26 mouse cellular contexts compared by ENCODE assay signal in genomic region chr13:5306688-5307087, GRCm38 (mm10).
DNase-seq lines count a peak whose midpoint lies in the region; ATAC-seq and TF ChIP-seq lines count a peak whose summit lies in the region.
"Had no signal": no experiment of that assay in that cellular context is flagged by ENCODE, and none has a peak within 500 bp of the region (broad histone marks: within the 10 kb centered on the region; RNA-seq: fewer than 3 reads in every experiment).

No protein-coding gene starts in this region.

- H3K36me3 ChIP-seq in lung, embryonic 14.5 days (ENCODE audit: insufficient read depth): no peaks in the 10 kb centered on the region
- H3K36me3 ChIP-seq in stomach, embryonic 15.5 days: no peaks in the 10 kb centered on the region
- H3K36me3 ChIP-seq: embryonic facial prominence, embryonic 12.5 days; forebrain, embryonic 12.5 days; forebrain, embryonic 15.5 days; heart, embryonic 12.5 days; heart, embryonic 15.5 days; hindbrain, embryonic 10.5 days; hindbrain, embryonic 13.5 days had no signal

- peak; percentile 5 for DNase-seq in adrenal gland, postnatal 10 days
- DNase-seq in adrenal gland, adult 8-10 months: no peak
- peak; percentile 31 for DNase-seq in lung, embryonic 14.5 days
- DNase-seq in lung, postnatal 4 days: no peak
- DNase-seq in NIH3T3 (ENCODE audit: low read depth) (peak; percentile 2), MN1 (ENCODE audit: low spot score) (no peak)
- DNase-seq in embryo, embryonic 9.5 days (ENCODE audit: extremely low spot score): no peak
- DNase-seq: adrenal gland, postnatal 36 days; cerebellum, adult 11 months; cerebellum, adult 2 months; cerebellum, adult 9-11 months; cerebellum, postnatal 25 days; gastrocnemius, postnatal 25 days; heart, adult 18-20 months; heart, postnatal 10 days; heart, postnatal 36 days had no signal

- no peak overlapping the region for H3K4me3 ChIP-seq in lung, embryonic 14.5 days (ENCODE audit: low read depth, low read length)
- no peak overlapping the region for H3K4me3 ChIP-seq in stomach, embryonic 15.5 days (replicated peaks)
- H3K4me3 ChIP-seq: embryonic facial prominence, embryonic 12.5 days; erythroblast, embryonic 14.5 days; forebrain, embryonic 12.5 days; forebrain, embryonic 15.5 days; heart, embryonic 12.5 days; heart, embryonic 15.5 days; hindbrain, embryonic 10.5 days; hindbrain, embryonic 13.5 days had no signal

- TF ChIP-seq CTCF in lung, embryonic 14.5 days (IDR thresholded peaks at IDR 0.05; ENCODE audit: low read depth): no peak

- no peaks in the 10 kb centered on the region for H3K27me3 ChIP-seq in lung, embryonic 14.5 days (ENCODE audit: insufficient read depth, low read length)
- no peaks in the 10 kb centered on the region for H3K27me3 ChIP-seq in stomach, embryonic 15.5 days (replicated peaks)
- H3K27me3 ChIP-seq: embryonic facial prominence, embryonic 12.5 days; forebrain, embryonic 12.5 days; forebrain, embryonic 15.5 days; heart, embryonic 12.5 days; heart, embryonic 15.5 days; hindbrain, embryonic 13.5 days had no signal

- H3K4me1 ChIP-seq in lung, embryonic 14.5 days (ENCODE audit: insufficient read depth): no peaks in the 10 kb centered on the region
- no peaks in the 10 kb centered on the region for H3K4me1 ChIP-seq in stomach, embryonic 15.5 days
- H3K4me1 ChIP-seq: embryonic facial prominence, embryonic 12.5 days; forebrain, embryonic 15.5 days; heart, embryonic 12.5 days; heart, embryonic 15.5 days; hindbrain, embryonic 13.5 days had no signal

- peak overlapping the region; percentile 12; the same call in 1 of the 2 replicates for H3K27ac ChIP-seq in lung, embryonic 14.5 days (ENCODE audit: low read depth)
- H3K27ac ChIP-seq in stomach, embryonic 15.5 days: peak overlapping the region; percentile 74; the same call in 1 of the 2 replicates
- H3K27ac ChIP-seq: embryonic facial prominence, embryonic 12.5 days; forebrain, embryonic 12.5 days; forebrain, embryonic 15.5 days; heart, embryonic 15.5 days; hindbrain, embryonic 10.5 days; hindbrain, embryonic 13.5 days had no signal

- H3K9ac ChIP-seq in lung, embryonic 14.5 days: no peak overlapping the region
- H3K9ac ChIP-seq in stomach, embryonic 15.5 days: no peak overlapping the region
- H3K9ac ChIP-seq: embryonic facial prominence, embryonic 12.5 days; forebrain, embryonic 12.5 days; forebrain, embryonic 15.5 days; heart, embryonic 12.5 days; heart, embryonic 15.5 days; hindbrain, embryonic 13.5 days had no signal

- no peaks in the 10 kb centered on the region for H3K9me3 ChIP-seq in lung, embryonic 14.5 days (ENCODE audit: low read depth, low read length)
- H3K9me3 ChIP-seq in stomach, embryonic 15.5 days: no peaks in the 10 kb centered on the region
- H3K9me3 ChIP-seq: embryonic facial prominence, embryonic 12.5 days; forebrain, embryonic 12.5 days; forebrain, embryonic 15.5 days; heart, embryonic 12.5 days; heart, embryonic 15.5 days; hindbrain, embryonic 10.5 days; hindbrain, embryonic 13.5 days had no signal

- no peak for ATAC-seq in lung, embryonic 14.5 days (ENCODE audit: insufficient read depth)
- no peak for ATAC-seq in stomach, embryonic 15.5 days (ENCODE audit: insufficient read depth, low FRiP score, low read depth)
- ATAC-seq: forebrain, embryonic 15.5 days; hindbrain, embryonic 16.5 days had no signal

- WGBS in lung, embryonic 14.5 days: 38% methylated on average over 4 of the region's 4 CpGs
- 36% methylated on average over 4 of the region's 4 CpGs for WGBS in stomach, embryonic 15.5 days

- H3K4me2 ChIP-seq in lung, embryonic 14.5 days: no peak overlapping the region
- H3K4me2 ChIP-seq in stomach, embryonic 15.5 days: no peak overlapping the region
- H3K4me2 ChIP-seq: embryonic facial prominence, embryonic 12.5 days; forebrain, embryonic 12.5 days; forebrain, embryonic 15.5 days; heart, embryonic 12.5 days; heart, embryonic 15.5 days; hindbrain, embryonic 13.5 days had no signal

Comparison
In these comparisons a context has a peak if more than half of its experiments do, and no peak if none do; other contexts are left out.
1. DNase-seq: peak in adrenal gland, postnatal 10 days (single experiment), lung, embryonic 14.5 days (single experiment) and NIH3T3 (single experiment); none in adrenal gland, adult 8-10 months (single experiment), lung, postnatal 4 days (0 of 2), MN1 (single experiment) and embryo, embryonic 9.5 days (single experiment).